Mouse (Mus musculus) erythroblast, embryonic 14.5 days (primary cell): ENCODE results near the gene Atxn2l.

Experiments used
- GATA1 ChIP-seq: IDR thresholded peaks from 2 replicates; pipeline ENCODE4 v1.6.1; 2012; ENCODE audit warnings: low read length, inconsistent platforms, mixed read lengths
- TAL1 ChIP-seq: IDR thresholded peaks from 3 replicates; pipeline ENCODE4 v1.6.1; 2012; ENCODE audit warnings: low read length, inconsistent platforms, mixed read lengths

GRCm38 (mm10) chr7:126518261-126518941, 15.2 kb upstream of the Atxn2l start:
- TF ChIP-seq GATA1 (no peak), TAL1 (no peak)
